Mouse (Mus musculus) forebrain, embryonic 12.5 days (tissue): Measurements from ENCODE around the gene Ccl1. TPM values are rescaled to one million over a fixed set of nuclear protein-coding genes. Genes with fewer than 3 reads are reported as not detected.

Experiments
- ATAC-seq: fragments of 200-750 bp; cut with Nextera tagmentation; 2 replicates; pipeline ENCODE4 v1.8.0; 2017; ENCODE audit warnings: moderate TSS enrichment; ENCODE audit not compliant: low FRiP score
- H3K27ac ChIP-seq: fragments of 300-500 bp; sonication (generic); 2 replicates; pipeline ENCODE4 v1.5.1; 2016; ENCODE audit warnings: mild to moderate bottlenecking
- H3K27me3 ChIP-seq: fragments of 300-500 bp; sonication (generic); 2 replicates; pipeline ENCODE4 v1.6.1; 2016; ENCODE audit warnings: mild to moderate bottlenecking
- H3K36me3 ChIP-seq: fragments of 300-500 bp; sonication (generic); replicated peaks from 2 replicates; pipeline ENCODE4 v1.6.1; 2016; ENCODE audit warnings: mild to moderate bottlenecking
- H3K4me1 ChIP-seq: fragments of 300-500 bp; sonication (generic); 2 replicates; pipeline ENCODE4 v1.6.1; 2016
- H3K4me2 ChIP-seq: fragments of 300-500 bp; sonication (generic); 2 replicates; pipeline ENCODE4 v1.6.1; 2016; ENCODE audit warnings: mild to moderate bottlenecking, moderate library complexity
- H3K4me3 ChIP-seq: fragments of 300-500 bp; sonication (generic); replicated peaks from 2 replicates; pipeline ENCODE4 v1.5.1; 2016; ENCODE audit warnings: mild to moderate bottlenecking
- H3K9ac ChIP-seq: fragments of 300-500 bp; sonication (generic); 2 replicates; pipeline ENCODE4 v1.6.1; 2016; ENCODE audit warnings: mild to moderate bottlenecking
- H3K9me3 ChIP-seq: fragments of 300-500 bp; sonication (generic); 2 replicates; pipeline ENCODE4 v1.6.1; 2016
- WGBS: fragments of 180-500 bp; shearing (Covaris S2); methylation state at CpG from one replicate; pipeline ENCODE4 v1.1.7; 2016; 5-methylcytosine and 5-hydroxymethylcytosine counted together
- polyA plus RNA-seq: library from polyadenylated mRNA; unstranded; fragments of >200 nt; fragmentation: Nextera tagmentation; extraction: Ambion mirVana; gene quantifications from 2 replicates; pipeline ENCODE4 v1.2.1, GENCODE M21; 2016

Gene Ccl1
- polyA plus RNA-seq, result not detected in 2 replicates

- 0 out of 2 replicates have a peak, but pooled peaks cover 6% of the 10 kb centered on the region for H3K27me3 ChIP-seq
- H3K27ac ChIP-seq, result no peak within 1 kb of the TSS
- H3K9me3 ChIP-seq, result no peaks in the 10 kb centered on the region
- H3K4me1 ChIP-seq, result peaks cover 7% of the 10 kb centered on the region; the same call in 1 of the 2 replicates
- ATAC-seq, result no peak
- H3K4me2 ChIP-seq, result no peak within 1 kb of the TSS
- H3K4me3 ChIP-seq, result no peak within 1 kb of the TSS
- no peaks in the 10 kb centered on the region for H3K36me3 ChIP-seq
- 70% methylated on average over 4 of the region's 4 CpGs for WGBS
- no peak within 1 kb of the TSS for H3K9ac ChIP-seq
Measured at GRCm38 (mm10) chr11:82305590-82305989, at the start of gene Ccl1. Gene Ccl1, minus strand, starts transcription at chr11:82305690.

DNA sequence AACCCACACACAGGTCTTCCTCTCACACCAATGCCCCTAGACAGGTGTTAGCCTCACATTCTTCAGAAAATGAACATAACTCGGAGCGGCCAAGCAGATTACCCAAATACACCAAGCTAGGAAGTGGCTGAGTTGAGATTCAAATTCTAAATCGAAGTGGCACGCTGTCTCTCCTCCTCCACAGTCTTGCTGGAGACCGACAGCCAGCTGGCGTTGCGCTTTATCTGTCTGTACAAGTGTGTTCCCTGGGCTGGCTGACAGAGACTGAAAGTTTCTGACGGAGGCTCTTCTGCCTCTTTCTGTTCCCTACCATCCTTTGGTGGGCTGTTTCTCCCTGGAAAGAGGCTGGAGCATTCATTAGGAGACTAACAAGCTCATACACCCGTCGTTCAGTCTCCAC is 45.5 kb upstream of the Ccl1 start:
- Histone ChIP-seq H3K27me3 (no peaks in the 10 kb centered on the region), H3K4me3 (no peak overlapping the region), H3K9me3 (no peaks in the 10 kb centered on the region), H3K9ac (no peak overlapping the region), H3K4me1 (no peaks in the 10 kb centered on the region; the same call in 1 of the 2 replicates), H3K36me3 (no peaks in the 10 kb centered on the region), H3K27ac (no peak overlapping the region), H3K4me2 (no peak overlapping the region)
- ATAC-seq, result no peak
- WGBS, result 89% methylated on average over 10 of the region's 10 CpGs

DNA sequence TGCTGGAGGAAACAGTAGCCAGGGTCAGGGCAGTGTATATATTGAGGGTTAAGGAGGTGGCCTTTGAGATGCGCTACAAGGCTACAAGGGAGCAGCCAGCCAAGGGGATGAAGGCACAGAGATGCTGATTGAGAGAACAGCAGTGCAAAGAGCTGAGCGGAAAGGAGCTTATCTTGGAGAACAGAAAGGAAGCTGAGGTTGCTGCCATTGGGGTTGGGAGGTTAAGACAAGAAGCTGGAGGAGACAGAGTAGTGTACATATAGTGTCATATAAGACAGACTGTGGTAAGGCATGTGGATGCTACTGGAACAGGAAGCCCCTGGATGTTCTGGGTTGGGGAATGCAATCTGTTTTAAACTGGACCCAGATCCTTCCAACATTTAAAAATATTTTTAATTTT is 35.4 kb upstream of the Ccl1 start:
- 68% methylated on average over 2 of the region's 2 CpGs for WGBS
- H3K27me3 ChIP-seq, result 0 out of 2 replicates have a peak, but pooled peaks cover 4% of the 10 kb centered on the region
- no peak overlapping the region for H3K4me2 ChIP-seq
- no peak for ATAC-seq
- no peaks in the 10 kb centered on the region for H3K9me3 ChIP-seq
- no peak overlapping the region for H3K27ac ChIP-seq
- no peak overlapping the region for H3K4me3 ChIP-seq
- H3K36me3 ChIP-seq, result no peaks in the 10 kb centered on the region
- no peak overlapping the region for H3K9ac ChIP-seq
- H3K4me1 ChIP-seq, result peaks cover 14% of the 10 kb centered on the region

- no peak overlapping the region for H3K9ac ChIP-seq
- no peaks in the 10 kb centered on the region for H3K36me3 ChIP-seq
- ATAC-seq, result no peak
- H3K27ac ChIP-seq, result no peak overlapping the region
- no peak overlapping the region for H3K4me3 ChIP-seq
- peaks cover 9% of the 10 kb centered on the region; the same call in 1 of the 2 replicates for H3K4me1 ChIP-seq
- no peaks in the 10 kb centered on the region for H3K9me3 ChIP-seq
- WGBS, result 64% methylated on average over 6 of the region's 6 CpGs
- H3K27me3 ChIP-seq, result 0 out of 2 replicates have a peak, but pooled peaks cover 4% of the 10 kb centered on the region
- no peak overlapping the region for H3K4me2 ChIP-seq
Measured at GRCm38 (mm10) chr11:82340416-82340815, 34.9 kb upstream of the Ccl1 start.

DNA sequence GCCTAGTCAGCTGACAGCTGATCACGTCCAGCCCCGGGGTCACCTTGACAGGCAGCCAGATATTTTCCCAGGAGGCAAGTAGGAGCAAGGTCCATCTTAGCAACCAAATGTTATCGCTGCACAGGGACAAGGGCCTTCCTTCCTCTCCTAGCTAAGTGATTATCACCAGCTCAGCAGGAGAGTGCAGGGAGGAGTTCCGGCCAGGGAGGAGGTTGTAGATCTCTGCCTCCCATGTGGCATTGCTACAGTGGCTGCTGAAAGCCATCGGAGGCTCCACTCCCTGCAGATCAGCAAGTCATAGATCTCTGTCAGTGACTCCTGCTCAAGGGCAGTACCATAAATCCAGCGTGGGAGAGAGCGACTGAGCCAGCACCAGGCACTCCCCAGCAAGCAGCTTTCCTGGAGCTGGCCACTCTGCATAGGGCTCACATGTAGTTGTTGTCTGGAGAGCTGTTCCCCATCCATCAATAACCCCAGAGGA is 34.5 kb upstream of the Ccl1 start:
- H3K36me3 ChIP-seq, result no peaks in the 10 kb centered on the region
- no peak for ATAC-seq
- H3K4me3 ChIP-seq, result no peak overlapping the region
- no peak overlapping the region for H3K4me2 ChIP-seq
- 50% methylated on average over 7 of the region's 7 CpGs for WGBS
- no peak overlapping the region for H3K9ac ChIP-seq
- H3K27ac ChIP-seq, result no peak overlapping the region
- H3K4me1 ChIP-seq, result peaks cover 9% of the 10 kb centered on the region; the same call in 1 of the 2 replicates
- H3K9me3 ChIP-seq, result no peaks in the 10 kb centered on the region
- 0 out of 2 replicates have a peak, but pooled peaks cover 4% of the 10 kb centered on the region for H3K27me3 ChIP-seq

DNA sequence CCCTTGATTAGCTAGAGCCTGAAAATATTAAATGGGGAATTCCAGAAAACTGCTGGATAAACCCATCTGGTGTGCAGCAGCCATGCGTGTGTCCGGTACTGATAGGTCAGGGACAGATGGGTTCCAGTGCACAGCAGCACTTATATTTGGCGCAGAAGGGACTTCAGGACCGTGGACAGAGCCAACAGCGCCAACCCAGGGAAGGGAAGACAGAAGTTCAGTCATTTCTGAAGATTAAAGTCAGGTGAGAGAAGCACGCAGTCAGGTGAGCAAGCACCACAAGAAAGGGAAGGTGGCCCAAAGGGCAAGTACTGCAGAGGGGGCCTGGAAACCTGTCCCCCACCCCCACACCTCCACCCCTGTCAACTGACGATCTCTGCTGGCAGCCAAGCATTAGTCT is 7.7 kb upstream of the Ccl1 start:
- Histone ChIP-seq H3K27me3 (0 out of 2 replicates have a peak, but pooled peaks cover 9% of the 10 kb centered on the region), H3K4me1 (peaks cover 12% of the 10 kb centered on the region; the same call in 1 of the 2 replicates), H3K36me3 (no peaks in the 10 kb centered on the region), H3K4me2 (no peak overlapping the region), H3K4me3 (no peak overlapping the region), H3K9ac (no peak overlapping the region), H3K27ac (no peak overlapping the region), H3K9me3 (no peaks in the 10 kb centered on the region)
- WGBS, result 50% methylated on average over 7 of the region's 7 CpGs
- ATAC-seq, result no peak

- Histone ChIP-seq H3K9me3 (no peaks in the 10 kb centered on the region), H3K9ac (no peak overlapping the region), H3K27ac (no peak overlapping the region), H3K4me2 (peak overlapping the region; percentile 38), H3K27me3 (0 out of 2 replicates have a peak, but pooled peaks cover 9% of the 10 kb centered on the region), H3K4me1 (peaks cover 12% of the 10 kb centered on the region; the same call in 1 of the 2 replicates), H3K4me3 (no peak overlapping the region), H3K36me3 (no peaks in the 10 kb centered on the region)
- WGBS, result 14% methylated on average over 10 of the region's 12 CpGs
- peak; percentile 44 for ATAC-seq
Measured at GRCm38 (mm10) chr11:82310336-82311045, 5.0 kb upstream of the Ccl1 start.

DNA sequence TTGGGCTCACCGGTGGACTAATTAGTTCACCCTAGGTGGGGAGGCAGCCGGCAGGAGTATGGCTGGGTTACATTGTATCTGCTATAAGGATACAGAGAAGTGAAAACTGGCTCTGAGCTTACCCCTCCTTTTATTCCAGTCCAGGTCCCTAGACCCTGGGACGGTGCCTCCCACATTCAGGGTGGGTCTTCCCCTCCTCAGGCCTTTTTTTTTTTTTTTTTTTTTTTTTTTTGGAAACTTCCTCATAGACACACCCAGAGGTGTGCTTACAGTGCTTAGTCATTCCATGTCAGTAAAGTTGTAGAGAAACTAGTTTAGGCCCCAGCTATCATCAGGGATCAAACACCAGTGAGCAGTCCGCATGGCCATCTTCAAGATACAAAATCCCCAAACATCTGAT is 7.6 kb downstream of the Ccl1 start:
- ATAC-seq, result no peak
- Histone ChIP-seq H3K4me2 (no peak overlapping the region), H3K27ac (no peak overlapping the region), H3K4me1 (no peaks in the 10 kb centered on the region), H3K4me3 (no peak overlapping the region), H3K36me3 (no peaks in the 10 kb centered on the region), H3K9ac (no peak overlapping the region), H3K27me3 (no peaks in the 10 kb centered on the region), H3K9me3 (no peaks in the 10 kb centered on the region)
- WGBS, result 56% methylated on average over 4 of the region's 4 CpGs

DNA sequence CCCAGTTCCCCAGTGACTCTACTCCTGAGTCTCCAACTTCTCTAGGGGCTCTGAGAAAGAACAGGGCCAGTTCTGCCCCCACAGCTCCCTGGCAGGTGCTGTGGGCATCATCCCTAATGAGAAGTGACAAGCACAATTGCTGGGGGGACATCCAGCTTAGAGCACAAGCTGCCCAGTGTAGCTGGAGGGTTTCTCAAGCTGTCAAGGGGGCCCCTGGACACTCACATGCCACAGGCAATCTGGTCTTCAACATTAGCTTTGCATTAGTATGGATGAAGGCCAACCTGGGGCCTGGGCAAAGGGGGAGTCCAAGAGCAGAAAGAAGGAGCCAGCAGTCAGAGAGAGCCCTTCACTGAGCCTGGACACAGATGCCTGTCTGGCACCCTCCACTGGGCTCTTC is 14.6 kb downstream of the Ccl1 start:
- H3K4me3 ChIP-seq, result no peak overlapping the region
- H3K9me3 ChIP-seq, result no peaks in the 10 kb centered on the region
- H3K4me1 ChIP-seq, result no peaks in the 10 kb centered on the region
- H3K27me3 ChIP-seq, result no peaks in the 10 kb centered on the region
- H3K9ac ChIP-seq, result no peak overlapping the region
- ATAC-seq, result no peak
- H3K27ac ChIP-seq, result no peak overlapping the region
- no peak overlapping the region for H3K4me2 ChIP-seq
- no peaks in the 10 kb centered on the region for H3K36me3 ChIP-seq

DNA sequence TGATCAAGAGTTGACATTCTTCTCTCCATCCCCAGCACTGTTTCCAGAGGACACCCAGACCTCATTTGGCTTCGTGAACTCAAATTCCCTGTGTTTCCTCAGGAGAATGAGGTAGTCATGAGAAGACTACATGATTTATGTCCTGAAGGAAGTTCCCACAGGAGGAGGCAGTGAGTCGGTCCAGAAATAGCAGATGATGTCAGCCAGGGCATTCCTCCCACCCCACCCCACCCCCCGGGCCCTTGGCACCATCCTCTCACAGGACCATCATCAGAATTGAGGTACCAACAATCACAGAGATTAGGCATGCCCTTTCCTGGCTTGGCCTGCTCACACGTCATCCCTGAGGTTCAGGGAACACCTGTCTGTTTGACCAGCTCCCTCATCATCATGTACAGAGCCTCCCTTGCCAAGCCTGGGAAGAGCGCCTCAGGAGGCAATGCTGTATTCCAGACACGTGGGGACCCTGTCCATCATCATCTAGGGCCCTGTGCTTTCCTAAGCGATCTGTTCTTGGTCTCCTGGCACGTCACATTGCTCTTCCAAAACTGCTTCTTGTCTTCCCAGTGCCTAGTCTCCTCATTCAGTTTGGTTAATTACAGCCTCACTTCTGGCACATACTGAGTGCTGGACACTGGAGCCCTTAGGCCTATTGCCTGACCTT is 31.2 kb downstream of the Ccl1 start:
- no peaks in the 10 kb centered on the region for H3K27me3 ChIP-seq
- no peaks in the 10 kb centered on the region for H3K4me1 ChIP-seq
- H3K27ac ChIP-seq, result no peak overlapping the region
- H3K9me3 ChIP-seq, result no peaks in the 10 kb centered on the region
- 87% methylated on average over 8 of the region's 8 CpGs for WGBS
- H3K36me3 ChIP-seq, result no peaks in the 10 kb centered on the region
- no peak overlapping the region for H3K9ac ChIP-seq
- ATAC-seq, result no peak
- no peak overlapping the region for H3K4me3 ChIP-seq
- H3K4me2 ChIP-seq, result no peak overlapping the region

- 39% methylated on average over 4 of the region's 4 CpGs for whole genome bisulfite sequencing
- H3K4me2 ChIP-seq, result no peak overlapping the region
- no peak for ATAC-seq
- peaks cover 15% of the 10 kb centered on the region for H3K4me1 ChIP-seq
- no peak overlapping the region for H3K9ac ChIP-seq
- no peak overlapping the region for H3K27ac ChIP-seq
- peaks cover 26% of the 10 kb centered on the region; the same call in 1 of the 2 replicates for H3K27me3 ChIP-seq
- no peak overlapping the region for H3K4me3 ChIP-seq
- H3K9me3 ChIP-seq, result no peaks in the 10 kb centered on the region
- no peaks in the 10 kb centered on the region for H3K36me3 ChIP-seq
Measured at GRCm38 (mm10) chr11:82259131-82259530, 46.4 kb downstream of the Ccl1 start.

DNA sequence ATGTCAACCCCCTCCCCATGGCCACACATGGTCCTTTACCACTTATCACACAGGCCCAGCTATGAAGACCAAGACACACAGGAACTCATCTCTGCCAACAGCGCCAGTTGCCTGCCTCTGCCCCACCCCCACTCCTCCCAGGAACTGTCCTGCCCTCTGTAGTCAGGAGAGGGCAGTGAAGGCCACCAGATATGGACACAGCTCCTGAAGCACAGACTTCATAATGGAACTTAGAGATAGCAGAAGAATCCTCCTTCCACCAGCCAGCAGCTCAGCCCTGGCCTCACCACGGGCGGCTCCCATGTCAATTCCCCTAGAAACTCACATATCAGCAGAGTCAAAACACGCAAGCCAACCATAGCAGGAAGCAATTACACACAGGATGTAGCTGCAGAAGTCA is 49.9 kb downstream of the Ccl1 start:
- no peak for ATAC-seq
- WGBS, result 31% methylated on average over 4 of the region's 4 CpGs

More for the DNA sequence above, 49.9 kb downstream of the Ccl1 start:
- no peak overlapping the region for H3K4me2 ChIP-seq
- H3K36me3 ChIP-seq, result no peaks in the 10 kb centered on the region
- no peak overlapping the region for H3K4me3 ChIP-seq
- no peak overlapping the region for H3K27ac ChIP-seq
- H3K9me3 ChIP-seq, result no peaks in the 10 kb centered on the region
- no peak overlapping the region for H3K9ac ChIP-seq
- H3K4me1 ChIP-seq, result peaks cover 40% of the 10 kb centered on the region
- H3K27me3 ChIP-seq, result peaks cover 26% of the 10 kb centered on the region
